Mouse (Mus musculus) kidney, adult 8-10 months (tissue): Measurements from ENCODE around the gene Fate1.
"Not testable (repeated sequence)": the region's sequence is repeated elsewhere in the genome, so short reads cannot be mapped to it uniquely, and the experiment has no call there.

Experiments
- DNase-seq, 2 experiments: peaks; one replicate each; pipeline ENCODE4 v3.0.0; 2022

Gene Fate1

GRCm38 (mm10) chrX:71972686-71973085 lies at the start of gene Fate1:
Gene Fate1 (plus strand): TSS chrX:71972986.
- DNase-seq, result no peak

GRCm38 (mm10) chrX:71946631-71947030 lies 26.2 kb upstream of the Fate1 start:
- peak; percentile 8 to 40 for DNase-seq

GRCm38 (mm10) chrX:71958366-71958765 lies 14.4 kb upstream of the Fate1 start:
- no peak for DNase-seq

GRCm38 (mm10) chrX:71962073-71963051 lies 10.4 kb upstream of the Fate1 start, which contains the start of gene Prrg3:
Gene Prrg3 (plus strand): TSS chrX:71962624.
- DNase-seq, result no peak

GRCm38 (mm10) chrX:71963275-71963912 lies 9.4 kb upstream of the Fate1 start:
- no peak for DNase-seq

GRCm38 (mm10) chrX:71968216-71968615 lies 4.6 kb upstream of the Fate1 start:
- no peak for DNase-seq

GRCm38 (mm10) chrX:71968816-71969215 lies 4.0 kb upstream of the Fate1 start:
- DNase-seq, result no peak

GRCm38 (mm10) chrX:71971325-71971724 lies 1.5 kb upstream of the Fate1 start:
- no peak for DNase-seq

GRCm38 (mm10) chrX:71977681-71978080 lies 4.9 kb downstream of the Fate1 start:
- not testable (repeated sequence) for DNase-seq

GRCm38 (mm10) chrX:71980443-71980842 lies 7.7 kb downstream of the Fate1 start:
- DNase-seq, result no peak

- no peak for DNase-seq
Measured at GRCm38 (mm10) chrX:71981322-71981721, 8.5 kb downstream of the Fate1 start.

GRCm38 (mm10) chrX:71983205-71983604 lies 10.4 kb downstream of the Fate1 start:
- no peak for DNase-seq

- no peak for DNase-seq
Measured at GRCm38 (mm10) chrX:71983775-71984174, 11.0 kb downstream of the Fate1 start.

- DNase-seq, result no peak
Measured at GRCm38 (mm10) chrX:71991549-71991948, 18.8 kb downstream of the Fate1 start, which contains the start of gene Cnga2. Gene Cnga2 (plus strand): TSS chrX:71991849.

GRCm38 (mm10) chrX:71995972-71996371 lies 23.2 kb downstream of the Fate1 start:
- no peak for DNase-seq

GRCm38 (mm10) chrX:72009930-72010329 lies 37.1 kb downstream of the Fate1 start:
- no peak for DNase-seq

- no peak for DNase-seq
Measured at GRCm38 (mm10) chrX:72012236-72012635, 39.5 kb downstream of the Fate1 start.

- peak in 1 of 2 experiments; percentile 15 for DNase-seq
Measured at GRCm38 (mm10) chrX:72012804-72013203, 40.0 kb downstream of the Fate1 start.

GRCm38 (mm10) chrX:72022241-72022640 lies 49.5 kb downstream of the Fate1 start:
- no peak for DNase-seq

- DNase-seq, result peak in 1 of 2 experiments; percentile 16
Measured at GRCm38 (mm10) chrX:72022750-72023398, 50.1 kb downstream of the Fate1 start.

- DNase-seq, result no peak
Measured at GRCm38 (mm10) chrX:72023542-72023941, 50.8 kb downstream of the Fate1 start.
